Mouse (Mus musculus) hindbrain, embryonic 11.5 days (tissue): Measurements from ENCODE around the gene Ranbp3l. TPM values are rescaled to one million over a fixed set of nuclear protein-coding genes. Genes with fewer than 3 reads are reported as not detected.
"Not testable (repeated sequence)": the region's sequence is repeated elsewhere in the genome, so short reads cannot be mapped to it uniquely, and the experiment has no call there.

ENCODE experiments used
- ATAC-seq: fragments of 200-750 bp; cut with Nextera tagmentation; 2 replicates; pipeline ENCODE4 v1.8.0; 2017; ENCODE audit warnings: mild to moderate bottlenecking, moderate TSS enrichment, moderate library complexity; ENCODE audit not compliant: low FRiP score
- DNase-seq: peaks from one replicate; pipeline ENCODE4 v3.0.0-alpha.2; 2015; ENCODE audit warnings: low spot score
- H3K27ac ChIP-seq: fragments of 300-500 bp; sonication (generic); 2 replicates; pipeline ENCODE4 v1.5.1; 2014; ENCODE audit warnings: mild to moderate bottlenecking, low read depth, low read length
- H3K27me3 ChIP-seq: fragments of 300-500 bp; sonication (generic); 2 replicates; pipeline ENCODE4 v1.6.1; 2014; ENCODE audit warnings: mild to moderate bottlenecking, low read length, moderate library complexity, mixed read lengths; ENCODE audit not compliant: control insufficient read depth, insufficient read depth
- H3K36me3 ChIP-seq: fragments of 300-500 bp; sonication (generic); 2 replicates; pipeline ENCODE4 v1.6.1; 2014; ENCODE audit warnings: mild to moderate bottlenecking, low read length, moderate library complexity, mixed read lengths; ENCODE audit not compliant: control insufficient read depth, insufficient read depth
- H3K4me1 ChIP-seq: fragments of 300-500 bp; sonication (generic); replicated peaks from 2 replicates; pipeline ENCODE4 v1.6.1; 2014; ENCODE audit warnings: low read length, mixed read lengths; ENCODE audit not compliant: control insufficient read depth, insufficient read depth
- H3K4me2 ChIP-seq: fragments of 300-500 bp; sonication (generic); replicated peaks from 2 replicates; pipeline ENCODE4 v1.6.1; 2014; ENCODE audit warnings: mild to moderate bottlenecking, low read depth, low read length
- H3K4me3 ChIP-seq: fragments of 300-500 bp; sonication (generic); 2 replicates; pipeline ENCODE4 v1.5.1; 2014; ENCODE audit warnings: low read depth, low read length
- H3K9ac ChIP-seq: fragments of 300-500 bp; sonication (generic); 2 replicates; pipeline ENCODE4 v1.6.1; 2014; ENCODE audit warnings: low read depth, low read length
- H3K9me3 ChIP-seq: fragments of 300-500 bp; sonication (generic); 2 replicates; pipeline ENCODE4 v1.6.1; 2016; ENCODE audit warnings: low read length; ENCODE audit not compliant: control insufficient read depth
- WGBS: fragments of 180-500 bp; shearing (Covaris S2); extraction: QIAGEN DNeasy Blood & Tissue Kit; methylation state at CpG from one replicate; pipeline ENCODE4 v1.1.7; 2014; 5-methylcytosine and 5-hydroxymethylcytosine counted together
- polyA plus RNA-seq: library from polyadenylated mRNA; unstranded; fragments of >200 nt; fragmentation: Nextera tagmentation; extraction: Ambion mirVana; gene quantifications from 2 replicates; pipeline ENCODE4 v1.2.1, GENCODE M21; 2014

Ranbp3l gene
- polyA plus RNA-seq, 1 experiment from 2014 or later = 0.45 TPM

GRCm38 (mm10) chr15:8991859-8992838 lies 24.4 kb downstream of the Ranbp3l start:
- ATAC-seq (no peak), DNase-seq (no peak)
- no peak overlapping the region for H3K9ac ChIP-seq
- H3K27me3 ChIP-seq = no peaks in the 10 kb centered on the region
- H3K9me3 ChIP-seq = no peaks in the 10 kb centered on the region
- no peaks in the 10 kb centered on the region for H3K4me1 ChIP-seq
- WGBS = 86% methylated on average over 12 of the region's 12 CpGs
- no peak overlapping the region for H3K27ac ChIP-seq
- no peaks in the 10 kb centered on the region for H3K36me3 ChIP-seq
- no peak overlapping the region for H3K4me3 ChIP-seq
- H3K4me2 ChIP-seq = no peak overlapping the region

GRCm38 (mm10) chr15:8994608-8995277 lies 27.0 kb downstream of the Ranbp3l start:
- H3K27me3 ChIP-seq = no peaks in the 10 kb centered on the region
- H3K27ac ChIP-seq = no peak overlapping the region
- H3K9me3 ChIP-seq = no peaks in the 10 kb centered on the region
- H3K4me3 ChIP-seq = no peak overlapping the region
- no peaks in the 10 kb centered on the region for H3K4me1 ChIP-seq
- H3K36me3 ChIP-seq = no peaks in the 10 kb centered on the region
- DNase-seq (peak; percentile 31), ATAC-seq (no peak)
- H3K4me2 ChIP-seq = no peak overlapping the region
- H3K9ac ChIP-seq = no peak overlapping the region
- 79% methylated on average over 8 of the region's 8 CpGs for WGBS

- Histone ChIP-seq H3K4me3 (no peak overlapping the region), H3K9ac (no peak overlapping the region), H3K4me1 (no peaks in the 10 kb centered on the region), H3K27ac (no peak overlapping the region), H3K9me3 (no peaks in the 10 kb centered on the region), H3K4me2 (no peak overlapping the region), H3K36me3 (no peaks in the 10 kb centered on the region), H3K27me3 (no peaks in the 10 kb centered on the region)
- 79% methylated on average over 7 of the region's 7 CpGs for WGBS
- no peak for DNase-seq
- no peak for ATAC-seq
Measured at GRCm38 (mm10) chr15:8995490-8995889, 27.7 kb downstream of the Ranbp3l start.

- WGBS = 86% methylated on average over 2 of the region's 2 CpGs
- Histone ChIP-seq H3K36me3 (no peaks in the 10 kb centered on the region), H3K4me3 (no peak overlapping the region), H3K4me2 (no peak overlapping the region), H3K27me3 (no peaks in the 10 kb centered on the region), H3K4me1 (no peaks in the 10 kb centered on the region), H3K9me3 (no peaks in the 10 kb centered on the region), H3K9ac (no peak overlapping the region), H3K27ac (no peak overlapping the region)
- ATAC-seq (no peak), DNase-seq (no peak)
Measured at GRCm38 (mm10) chr15:9002762-9003161, 35.0 kb downstream of the Ranbp3l start.

GRCm38 (mm10) chr15:9009196-9009595 lies 41.4 kb downstream of the Ranbp3l start:
- no peak overlapping the region for H3K4me2 ChIP-seq
- ATAC-seq (no peak), DNase-seq (peak; percentile 14)
- no peaks in the 10 kb centered on the region for H3K9me3 ChIP-seq
- no peak overlapping the region for H3K4me3 ChIP-seq
- 68% methylated on average over 6 of the region's 6 CpGs for WGBS
- no peaks in the 10 kb centered on the region for H3K4me1 ChIP-seq
- no peak overlapping the region for H3K9ac ChIP-seq
- H3K27me3 ChIP-seq = no peaks in the 10 kb centered on the region
- H3K27ac ChIP-seq = no peak overlapping the region
- no peaks in the 10 kb centered on the region for H3K36me3 ChIP-seq

GRCm38 (mm10) chr15:9014541-9014940 lies 46.8 kb downstream of the Ranbp3l start:
- Histone ChIP-seq H3K9ac (no peak overlapping the region), H3K27ac (no peak overlapping the region), H3K4me2 (no peak overlapping the region), H3K4me3 (no peak overlapping the region), H3K9me3 (no peaks in the 10 kb centered on the region), H3K4me1 (no peaks in the 10 kb centered on the region), H3K27me3 (no peaks in the 10 kb centered on the region), H3K36me3 (no peaks in the 10 kb centered on the region)
- DNase-seq (no peak), ATAC-seq (no peak)
- WGBS = 72% methylated on average over 2 of the region's 2 CpGs

- H3K36me3 ChIP-seq, DNase-seq, H3K9ac ChIP-seq, H3K4me1 ChIP-seq, H3K27me3 ChIP-seq, H3K27ac ChIP-seq, H3K9me3 ChIP-seq, H3K4me2 ChIP-seq, ATAC-seq, H3K4me3 ChIP-seq: not testable (repeated sequence)
- 86% methylated on average over 6 of the region's 6 CpGs for WGBS
Measured at GRCm38 (mm10) chr15:9015496-9015895, 47.7 kb downstream of the Ranbp3l start.

- Histone ChIP-seq H3K27me3 (no peaks in the 10 kb centered on the region), H3K9me3 (no peaks in the 10 kb centered on the region), H3K27ac (no peak overlapping the region), H3K4me2 (no peak overlapping the region), H3K9ac (no peak overlapping the region), H3K4me1 (no peaks in the 10 kb centered on the region), H3K36me3 (no peaks in the 10 kb centered on the region), H3K4me3 (no peak overlapping the region)
- DNase-seq (no peak), ATAC-seq (no peak)
Measured at GRCm38 (mm10) chr15:9055704-9056103, 88.0 kb downstream of the Ranbp3l start.
